Mouse (Mus musculus): ENCODE measurements around the gene Klhdc7b. TPM values are rescaled to one million over a fixed set of nuclear protein-coding genes. Genes with fewer than 3 reads are reported as not detected.

The Klhdc7b gene
- polyA plus RNA-seq, 2 experiments = not detected

- Histone ChIP-seq H3K9ac (ENCODE audit: low read depth, low read length, severe bottlenecking) (no peak overlapping the region), H3K36me3 (ENCODE audit: control insufficient read depth, insufficient read depth, low read length) (peaks cover 14% of the 10 kb centered on the region), H3K4me2 (replicated peaks; ENCODE audit: low read depth, low read length, severe bottlenecking) (no peak overlapping the region), H3K9me3 (ENCODE audit: control insufficient read depth, low read length) (no peaks in the 10 kb centered on the region), H3K4me1 (ENCODE audit: control insufficient read depth, insufficient read depth, low read length) (peaks cover 6% of the 10 kb centered on the region), H3K27ac (replicated peaks; ENCODE audit: low read depth, low read length) (no peak overlapping the region), H3K4me3 (replicated peaks; ENCODE audit: low read length) (no peak overlapping the region), H3K27me3 (ENCODE audit: control insufficient read depth, insufficient read depth, low read length) (no peaks in the 10 kb centered on the region)
- WGBS = 83% methylated on average over 3 of the region's 3 CpGs
- no peak for ATAC-seq (ENCODE audit: low FRiP score, low read depth)
- no peak for TF ChIP-seq POLR2A (IDR thresholded peaks at IDR 0.05; ENCODE audit: borderline replicate concordance, extremely low read depth, insufficient read depth, insufficient read length)
- no peak for DNase-seq (ENCODE audit: low spot score)
Measured at GRCm38 (mm10) chr15:89431271-89431670, 46.6 kb downstream of the Klhdc7b start.

- Histone ChIP-seq H3K27me3 (ENCODE audit: control insufficient read depth, insufficient read depth, low read length) (no peaks in the 10 kb centered on the region), H3K4me1 (ENCODE audit: control insufficient read depth, insufficient read depth, low read length) (peaks cover 6% of the 10 kb centered on the region), H3K36me3 (ENCODE audit: control insufficient read depth, insufficient read depth, low read length) (peaks cover 9% of the 10 kb centered on the region), H3K4me3 (replicated peaks; ENCODE audit: low read length) (no peak overlapping the region), H3K9ac (ENCODE audit: low read depth, low read length, severe bottlenecking) (no peak overlapping the region), H3K4me2 (replicated peaks; ENCODE audit: low read depth, low read length, severe bottlenecking) (no peak overlapping the region), H3K27ac (replicated peaks; ENCODE audit: low read depth, low read length) (no peak overlapping the region), H3K9me3 (ENCODE audit: control insufficient read depth, low read length) (no peaks in the 10 kb centered on the region)
- ATAC-seq (ENCODE audit: low FRiP score, low read depth) (no peak), DNase-seq (ENCODE audit: low spot score) (no peak)
- WGBS = 86% methylated on average over 6 of the region's 6 CpGs
- no peak for TF ChIP-seq POLR2A (IDR thresholded peaks at IDR 0.05; ENCODE audit: borderline replicate concordance, extremely low read depth, insufficient read depth, insufficient read length)
Measured at GRCm38 (mm10) chr15:89431806-89432205, 47.1 kb downstream of the Klhdc7b start.

DNA sequence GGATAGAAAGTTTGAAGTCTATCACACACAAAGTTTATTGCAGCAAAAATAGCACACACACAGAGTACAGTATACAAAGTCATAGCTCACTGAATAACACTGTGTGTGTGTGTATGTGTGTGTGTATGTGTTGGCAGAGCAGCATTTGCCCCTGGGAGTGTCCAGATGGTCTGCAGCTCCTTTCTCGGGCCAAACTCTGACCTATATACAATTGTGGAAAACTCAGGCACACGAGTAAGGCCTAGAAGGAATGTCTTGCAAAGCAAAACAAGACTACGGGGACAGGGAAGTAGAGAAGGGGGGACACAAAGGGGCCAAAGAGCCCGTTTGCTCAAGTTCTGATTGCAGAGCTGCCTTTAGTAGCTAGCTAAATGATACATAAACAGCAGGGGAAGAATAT is 48.2 kb downstream of the Klhdc7b start:
- H3K9me3 ChIP-seq (ENCODE audit: control insufficient read depth, low read length) = no peaks in the 10 kb centered on the region

GRCm38 (mm10) chr15:89434136-89434535 is 49.4 kb downstream of the Klhdc7b start:
- Histone ChIP-seq H3K4me1 (ENCODE audit: control insufficient read depth, insufficient read depth, low read length) (no peaks in the 10 kb centered on the region), H3K27me3 (ENCODE audit: control insufficient read depth, insufficient read depth, low read length) (no peaks in the 10 kb centered on the region), H3K27ac (replicated peaks; ENCODE audit: low read depth, low read length) (no peak overlapping the region), H3K4me2 (replicated peaks; ENCODE audit: low read depth, low read length, severe bottlenecking) (no peak overlapping the region), H3K9me3 (ENCODE audit: control insufficient read depth, low read length) (no peaks in the 10 kb centered on the region), H3K4me3 (replicated peaks; ENCODE audit: low read length) (no peak overlapping the region), H3K9ac (ENCODE audit: low read depth, low read length, severe bottlenecking) (no peak overlapping the region), H3K36me3 (ENCODE audit: control insufficient read depth, insufficient read depth, low read length) (no peaks in the 10 kb centered on the region)
- DNase-seq (ENCODE audit: low spot score) = no peak
- no peak for TF ChIP-seq POLR2A (IDR thresholded peaks at IDR 0.05; ENCODE audit: borderline replicate concordance, extremely low read depth, insufficient read depth, insufficient read length)
- 74% methylated on average over 3 of the region's 3 CpGs for WGBS
- no peak for ATAC-seq (ENCODE audit: low FRiP score, low read depth)

More for the DNA sequence above, 48.2 kb downstream of the Klhdc7b start:
- no peak for ATAC-seq (ENCODE audit: low FRiP score, low read depth)
- H3K4me3 ChIP-seq (replicated peaks; ENCODE audit: low read length) = no peak overlapping the region
- no peak overlapping the region for H3K27ac ChIP-seq (replicated peaks; ENCODE audit: low read depth, low read length)
- peaks cover 6% of the 10 kb centered on the region for H3K4me1 ChIP-seq (ENCODE audit: control insufficient read depth, insufficient read depth, low read length)
- no peak for DNase-seq (ENCODE audit: low spot score)
- H3K36me3 ChIP-seq (ENCODE audit: control insufficient read depth, insufficient read depth, low read length) = 0 out of 2 replicates have a peak, but pooled peaks cover 2% of the 10 kb centered on the region
- TF ChIP-seq POLR2A (IDR thresholded peaks at IDR 0.05; ENCODE audit: borderline replicate concordance, extremely low read depth, insufficient read depth, insufficient read length) = no peak
- no peak overlapping the region for H3K9ac ChIP-seq (ENCODE audit: low read depth, low read length, severe bottlenecking)
- no peaks in the 10 kb centered on the region for H3K27me3 ChIP-seq (ENCODE audit: control insufficient read depth, insufficient read depth, low read length)
- H3K4me2 ChIP-seq (replicated peaks; ENCODE audit: low read depth, low read length, severe bottlenecking) = no peak overlapping the region
- WGBS = 76% methylated on average over 4 of the region's 4 CpGs

- Histone ChIP-seq H3K4me3 (replicated peaks; ENCODE audit: low read length) (no peak overlapping the region), H3K4me1 (ENCODE audit: control insufficient read depth, insufficient read depth, low read length) (no peaks in the 10 kb centered on the region), H3K9me3 (ENCODE audit: control insufficient read depth, low read length) (no peaks in the 10 kb centered on the region), H3K27ac (replicated peaks; ENCODE audit: low read depth, low read length) (no peak overlapping the region), H3K9ac (ENCODE audit: low read depth, low read length, severe bottlenecking) (no peak overlapping the region), H3K4me2 (replicated peaks; ENCODE audit: low read depth, low read length, severe bottlenecking) (no peak overlapping the region), H3K27me3 (ENCODE audit: control insufficient read depth, insufficient read depth, low read length) (no peaks in the 10 kb centered on the region), H3K36me3 (ENCODE audit: control insufficient read depth, insufficient read depth, low read length) (no peaks in the 10 kb centered on the region)
- no peak for DNase-seq (ENCODE audit: low spot score)
- WGBS = 82% methylated on average over 5 of the region's 5 CpGs
- no peak for TF ChIP-seq POLR2A (IDR thresholded peaks at IDR 0.05; ENCODE audit: borderline replicate concordance, extremely low read depth, insufficient read depth, insufficient read length)
- ATAC-seq (ENCODE audit: low FRiP score, low read depth) = no peak
Measured at GRCm38 (mm10) chr15:89435878-89436277, 51.2 kb downstream of the Klhdc7b start.

Other genes with a start within 250 kb of the Klhdc7b start
- 13.7 and 14.9 TPM in 2 replicates for gene Mapk12, start 244.2 kb upstream of the Klhdc7b start, polyA plus RNA-seq (2012; rRNA removed)
- gene Mapk12, start 244.2 kb upstream of the Klhdc7b start, polyA plus RNA-seq (2014; fragmentation: Nextera tagmentation; extraction: Ambion mirVana) = 5.0 and 8.3 TPM in 2 replicates
- 13.4 and 15.9 TPM in 2 replicates for gene Mapk11, start 235.3 kb upstream of the Klhdc7b start, polyA plus RNA-seq (2012; rRNA removed)
- gene Mapk11, start 235.3 kb upstream of the Klhdc7b start, polyA plus RNA-seq (2014; fragmentation: Nextera tagmentation; extraction: Ambion mirVana) = 7.0 and 7.3 TPM in 2 replicates
- 212 and 268 TPM in 2 replicates for gene Plxnb2, start 204.1 kb upstream of the Klhdc7b start, polyA plus RNA-seq (2012; rRNA removed)
- gene Plxnb2, start 204.1 kb upstream of the Klhdc7b start, polyA plus RNA-seq (2014; fragmentation: Nextera tagmentation; extraction: Ambion mirVana) = 170 and 183 TPM in 2 replicates
- gene Dennd6b, start 188.4 kb upstream of the Klhdc7b start, polyA plus RNA-seq (2012; rRNA removed) = 39.2 and 53.6 TPM in 2 replicates
- gene Dennd6b, start 188.4 kb upstream of the Klhdc7b start, polyA plus RNA-seq (2014; fragmentation: Nextera tagmentation; extraction: Ambion mirVana) = 12.7 and 14.0 TPM in 2 replicates
- 59.0 and 71.5 TPM in 2 replicates for gene Ppp6r2, start 173.4 kb upstream of the Klhdc7b start, polyA plus RNA-seq (2012; rRNA removed)
- 28.3 and 31.7 TPM in 2 replicates for gene Ppp6r2, start 173.4 kb upstream of the Klhdc7b start, polyA plus RNA-seq (2014; fragmentation: Nextera tagmentation; extraction: Ambion mirVana)
- gene Sbf1, start 69.6 kb upstream of the Klhdc7b start, polyA plus RNA-seq (2012; rRNA removed) = 154 and 170 TPM in 2 replicates
- gene Sbf1, start 69.6 kb upstream of the Klhdc7b start, polyA plus RNA-seq (2014; fragmentation: Nextera tagmentation; extraction: Ambion mirVana) = 65.1 and 72.3 TPM in 2 replicates
- gene Adm2, start 62.2 kb upstream of the Klhdc7b start, polyA plus RNA-seq (2012; rRNA removed) = 0.74 and 1.0 TPM in 2 replicates
- 0.52 TPM in 1 of 2 replicates, not detected in the other for gene Adm2, start 62.2 kb upstream of the Klhdc7b start, polyA plus RNA-seq (2014; fragmentation: Nextera tagmentation; extraction: Ambion mirVana)
- gene Miox, start 50.5 kb upstream of the Klhdc7b start, polyA plus RNA-seq (2012; rRNA removed) = not detected in 2 replicates
- gene Miox, start 50.5 kb upstream of the Klhdc7b start, polyA plus RNA-seq (2014; fragmentation: Nextera tagmentation; extraction: Ambion mirVana) = not detected in 2 replicates
- 55.7 and 74.0 TPM in 2 replicates for gene Lmf2, start 29.3 kb upstream of the Klhdc7b start, polyA plus RNA-seq (2012; rRNA removed)
- gene Lmf2, start 29.3 kb upstream of the Klhdc7b start, polyA plus RNA-seq (2014; fragmentation: Nextera tagmentation; extraction: Ambion mirVana) = 49.1 and 53.6 TPM in 2 replicates
- gene Ncaph2, start 29.2 kb upstream of the Klhdc7b start, polyA plus RNA-seq (2012; rRNA removed) = 153 and 209 TPM in 2 replicates
- gene Ncaph2, start 29.2 kb upstream of the Klhdc7b start, polyA plus RNA-seq (2014; fragmentation: Nextera tagmentation; extraction: Ambion mirVana) = 145 and 160 TPM in 2 replicates
- gene Sco2, start 11.1 kb upstream of the Klhdc7b start, polyA plus RNA-seq (2012; rRNA removed) = 19.8 and 27.2 TPM in 2 replicates
- gene Sco2, start 11.1 kb upstream of the Klhdc7b start, polyA plus RNA-seq (2014; fragmentation: Nextera tagmentation; extraction: Ambion mirVana) = 7.5 and 10.3 TPM in 2 replicates
- 2.0 and 3.3 TPM in 2 replicates for gene Tymp, start 7.9 kb upstream of the Klhdc7b start, polyA plus RNA-seq (2012; rRNA removed)
- gene Tymp, start 7.9 kb upstream of the Klhdc7b start, polyA plus RNA-seq (2014; fragmentation: Nextera tagmentation; extraction: Ambion mirVana) = 1.3 and 1.6 TPM in 2 replicates
- gene Odf3b, start 5.6 kb upstream of the Klhdc7b start, polyA plus RNA-seq (2012; rRNA removed) = 0.24 and 0.62 TPM in 2 replicates
- gene Odf3b, start 5.6 kb upstream of the Klhdc7b start, polyA plus RNA-seq (2014; fragmentation: Nextera tagmentation; extraction: Ambion mirVana) = 0.67 and 0.72 TPM in 2 replicates
- gene Syce3, start 25.6 kb downstream of the Klhdc7b start, polyA plus RNA-seq (2012; rRNA removed) = not detected in 2 replicates
- not detected in 2 replicates for gene Syce3, start 25.6 kb downstream of the Klhdc7b start, polyA plus RNA-seq (2014; fragmentation: Nextera tagmentation; extraction: Ambion mirVana)
- gene Cpt1b, start 40.9 kb downstream of the Klhdc7b start, polyA plus RNA-seq (2012; rRNA removed) = 3.7 and 4.4 TPM in 2 replicates
- 0.57 and 0.63 TPM in 2 replicates for gene Cpt1b, start 40.9 kb downstream of the Klhdc7b start, polyA plus RNA-seq (2014; fragmentation: Nextera tagmentation; extraction: Ambion mirVana)
- gene C730034F03Rik, start 44.7 kb downstream of the Klhdc7b start, polyA plus RNA-seq (2012; rRNA removed) = 0.96 and 1.8 TPM in 2 replicates
- 1.4 and 2.4 TPM in 2 replicates for gene C730034F03Rik, start 44.7 kb downstream of the Klhdc7b start, polyA plus RNA-seq (2014; fragmentation: Nextera tagmentation; extraction: Ambion mirVana)
- 0.40 and 0.47 TPM in 2 replicates for gene Gm44502, start 44.8 kb downstream of the Klhdc7b start, polyA plus RNA-seq (2012; rRNA removed)
- not detected in 2 replicates for gene Gm44502, start 44.8 kb downstream of the Klhdc7b start, polyA plus RNA-seq (2014; fragmentation: Nextera tagmentation; extraction: Ambion mirVana)
- 72.6 and 79.0 TPM in 2 replicates for gene Chkb, start 45.0 kb downstream of the Klhdc7b start, polyA plus RNA-seq (2012; rRNA removed)
- gene Chkb, start 45.0 kb downstream of the Klhdc7b start, polyA plus RNA-seq (2014; fragmentation: Nextera tagmentation; extraction: Ambion mirVana) = 45.6 and 46.9 TPM in 2 replicates
- gene Mapk8ip2, start 69.0 kb downstream of the Klhdc7b start, polyA plus RNA-seq (2012; rRNA removed) = 2.5 and 2.6 TPM in 2 replicates
- gene Mapk8ip2, start 69.0 kb downstream of the Klhdc7b start, polyA plus RNA-seq (2014; fragmentation: Nextera tagmentation; extraction: Ambion mirVana) = 0.99 and 1.5 TPM in 2 replicates
- 30.7 and 38.5 TPM in 2 replicates for gene Arsa, start 92.5 kb downstream of the Klhdc7b start, polyA plus RNA-seq (2012; rRNA removed)
- gene Arsa, start 92.5 kb downstream of the Klhdc7b start, polyA plus RNA-seq (2014; fragmentation: Nextera tagmentation; extraction: Ambion mirVana) = 18.3 and 21.7 TPM in 2 replicates
- gene Shank3, start 114.7 kb downstream of the Klhdc7b start, polyA plus RNA-seq (2012; rRNA removed) = 18.4 and 25.1 TPM in 2 replicates
- 2.4 and 2.7 TPM in 2 replicates for gene Shank3, start 114.7 kb downstream of the Klhdc7b start, polyA plus RNA-seq (2014; fragmentation: Nextera tagmentation; extraction: Ambion mirVana)
- 1.4 and 2.5 TPM in 2 replicates for gene Acr, start 183.4 kb downstream of the Klhdc7b start, polyA plus RNA-seq (2012; rRNA removed)
- gene Acr, start 183.4 kb downstream of the Klhdc7b start, polyA plus RNA-seq (2014; fragmentation: Nextera tagmentation; extraction: Ambion mirVana) = 0.21 and 0.61 TPM in 2 replicates
- gene Rabl2, start 207.0 kb downstream of the Klhdc7b start, polyA plus RNA-seq (2012; rRNA removed) = 69.2 and 69.6 TPM in 2 replicates
- 42.4 and 51.1 TPM in 2 replicates for gene Rabl2, start 207.0 kb downstream of the Klhdc7b start, polyA plus RNA-seq (2014; fragmentation: Nextera tagmentation; extraction: Ambion mirVana)

Measured in limb, embryonic 14.5 days (tissue).